Mouse (Mus musculus): ENCODE measurements at regions not wholly inside any gene's neighbourhood (a gene's known extent, or its start where the extent isn't known, plus 50 kb on each side); places are given as distances from the start of the nearest gene placed in this dataset.
A peak's percentile ranks its signal among the peaks of the same experiment; 100 is the strongest.

- Histone ChIP-seq H3K4me1 (no peaks in the 10 kb centered on the region; the same call in 1 of the 2 replicates), H3K27ac (no peak overlapping the region), H3K4me3 (replicated peaks) (no peak overlapping the region), H3K9me3 (no peaks in the 10 kb centered on the region), H3K27me3 (replicated peaks) (no peaks in the 10 kb centered on the region), H3K9ac (no peak overlapping the region), H3K4me2 (no peak overlapping the region), H3K36me3 (no peaks in the 10 kb centered on the region)
- WGBS = 63% methylated on average over 7 of the region's 7 CpGs
- no peak for ATAC-seq (ENCODE audit: insufficient read depth, low FRiP score, low read depth)
These were observed 148.5 kb upstream of the Cops8 start for GRCm38 (mm10) chr1:90454263-90454662.

DNA sequence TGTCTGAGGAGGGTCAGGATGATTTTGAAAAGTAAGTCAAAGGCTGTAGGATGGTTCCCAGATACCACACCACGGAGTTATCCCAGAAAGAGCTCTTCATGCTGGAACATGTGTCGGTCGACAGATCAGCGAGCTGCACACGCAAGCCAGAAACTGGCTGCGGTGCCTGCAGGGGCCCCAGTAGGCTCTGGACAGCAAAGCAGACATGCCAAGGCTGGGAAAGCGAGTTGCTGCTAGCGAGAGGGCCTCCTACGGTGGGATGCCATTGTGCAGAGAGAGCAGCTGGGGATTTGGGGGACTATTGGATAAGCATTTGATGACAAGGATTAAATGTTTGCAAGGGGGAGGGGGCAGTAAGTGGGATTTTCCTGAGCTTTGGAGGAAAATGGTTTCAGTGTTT is 145.4 kb upstream of the Cops8 start:
- H3K36me3 ChIP-seq = no peaks in the 10 kb centered on the region
- H3K4me3 ChIP-seq (replicated peaks) = no peak overlapping the region
- H3K9ac ChIP-seq = no peak overlapping the region
- no peak overlapping the region for H3K4me2 ChIP-seq
- no peak for ATAC-seq (ENCODE audit: insufficient read depth, low FRiP score, low read depth)
- WGBS = 27% methylated on average over 9 of the region's 9 CpGs
- no peak overlapping the region for H3K27ac ChIP-seq
- no peaks in the 10 kb centered on the region; the same call in 1 of the 2 replicates for H3K4me1 ChIP-seq
- H3K9me3 ChIP-seq = no peaks in the 10 kb centered on the region
- no peaks in the 10 kb centered on the region for H3K27me3 ChIP-seq (replicated peaks)

GRCm38 (mm10) chr1:90458176-90458575 is 144.6 kb upstream of the Cops8 start:
- ATAC-seq (ENCODE audit: insufficient read depth, low FRiP score, low read depth) = no peak
- Histone ChIP-seq H3K4me2 (no peak overlapping the region), H3K9me3 (no peaks in the 10 kb centered on the region), H3K27me3 (replicated peaks) (no peaks in the 10 kb centered on the region), H3K4me1 (no peaks in the 10 kb centered on the region; the same call in 1 of the 2 replicates), H3K36me3 (no peaks in the 10 kb centered on the region), H3K9ac (no peak overlapping the region), H3K4me3 (replicated peaks) (no peak overlapping the region), H3K27ac (no peak overlapping the region)
- WGBS = 70% methylated on average over 8 of the region's 8 CpGs

DNA sequence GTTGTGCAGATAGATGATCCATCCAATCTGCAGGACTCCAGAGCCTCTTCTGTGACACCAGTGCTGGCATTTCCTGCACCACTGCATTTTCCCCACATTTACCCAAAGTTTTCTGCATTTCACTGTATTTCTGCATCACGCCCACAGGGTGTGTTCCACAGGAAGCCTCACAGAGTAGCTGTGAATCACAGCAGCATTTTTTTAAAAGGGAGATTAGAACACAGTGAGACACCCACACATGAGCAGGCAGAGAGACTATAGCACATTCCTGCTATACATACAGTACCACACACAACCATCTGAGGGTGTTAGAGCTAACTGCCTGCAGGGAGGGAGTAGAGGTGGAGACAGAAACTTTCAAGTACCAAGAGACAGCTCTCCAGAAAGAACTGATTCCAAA is 141.1 kb upstream of the Cops8 start:
- Histone ChIP-seq H3K4me3 (replicated peaks) (no peak overlapping the region), H3K9ac (no peak overlapping the region), H3K4me1 (0 out of 2 replicates have a peak, but pooled peaks cover 5% of the 10 kb centered on the region), H3K27me3 (replicated peaks) (no peaks in the 10 kb centered on the region), H3K36me3 (no peaks in the 10 kb centered on the region), H3K27ac (no peak overlapping the region), H3K4me2 (no peak overlapping the region), H3K9me3 (no peaks in the 10 kb centered on the region)
- WGBS = 83% methylated on average over 1 of the region's 1 CpGs
- no peak for ATAC-seq (ENCODE audit: insufficient read depth, low FRiP score, low read depth)

- Histone ChIP-seq H3K27ac (no peak overlapping the region), H3K36me3 (no peaks in the 10 kb centered on the region), H3K4me2 (no peak overlapping the region), H3K27me3 (replicated peaks) (no peaks in the 10 kb centered on the region), H3K9me3 (no peaks in the 10 kb centered on the region), H3K4me1 (0 out of 2 replicates have a peak, but pooled peaks cover 5% of the 10 kb centered on the region), H3K4me3 (replicated peaks) (no peak overlapping the region), H3K9ac (no peak overlapping the region)
- ATAC-seq (ENCODE audit: insufficient read depth, low FRiP score, low read depth) = no peak
- WGBS = 40% methylated on average over 6 of the region's 6 CpGs
These were observed 139.5 kb upstream of the Cops8 start for GRCm38 (mm10) chr1:90463302-90463701.

GRCm38 (mm10) chr1:90467646-90468045 is 135.1 kb upstream of the Cops8 start:
- no peak for ATAC-seq (ENCODE audit: insufficient read depth, low FRiP score, low read depth)
- Histone ChIP-seq H3K4me2 (no peak overlapping the region), H3K27me3 (replicated peaks) (no peaks in the 10 kb centered on the region), H3K4me1 (0 out of 2 replicates have a peak, but pooled peaks cover 7% of the 10 kb centered on the region), H3K27ac (no peak overlapping the region), H3K4me3 (replicated peaks) (no peak overlapping the region), H3K36me3 (no peaks in the 10 kb centered on the region), H3K9ac (no peak overlapping the region), H3K9me3 (no peaks in the 10 kb centered on the region)
- 76% methylated on average over 9 of the region's 9 CpGs for WGBS

DNA sequence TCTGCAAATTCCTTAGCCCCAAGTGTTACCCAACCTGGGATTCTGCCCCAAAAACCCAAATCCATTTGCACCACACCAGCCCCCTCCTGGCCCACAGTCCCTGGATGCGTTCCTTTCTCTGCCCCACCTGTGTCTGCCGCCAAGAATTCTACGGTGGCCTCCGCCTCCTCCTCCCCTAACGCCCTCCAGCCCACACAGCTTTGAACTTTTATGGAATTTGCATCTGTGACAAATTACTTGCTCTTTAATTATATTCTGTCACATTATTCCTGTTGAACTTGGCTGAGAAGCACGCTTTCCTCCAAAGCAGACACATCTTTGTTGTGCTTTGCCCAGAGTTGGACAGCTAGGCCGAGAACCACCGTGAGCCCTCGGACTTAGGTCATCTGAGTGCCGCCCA is 131.8 kb upstream of the Cops8 start:
- H3K27me3 ChIP-seq (replicated peaks) = no peaks in the 10 kb centered on the region
- H3K4me2 ChIP-seq = no peak overlapping the region
- no peak overlapping the region for H3K4me3 ChIP-seq (replicated peaks)
- no peak overlapping the region for H3K9ac ChIP-seq
- 0 out of 2 replicates have a peak, but pooled peaks cover 2% of the 10 kb centered on the region for H3K4me1 ChIP-seq
- WGBS = 55% methylated on average over 10 of the region's 10 CpGs
- H3K27ac ChIP-seq = no peak overlapping the region
- no peak for ATAC-seq (ENCODE audit: insufficient read depth, low FRiP score, low read depth)
- no peaks in the 10 kb centered on the region for H3K9me3 ChIP-seq
- no peaks in the 10 kb centered on the region for H3K36me3 ChIP-seq

- H3K9me3 ChIP-seq = no peaks in the 10 kb centered on the region
- no peak overlapping the region for H3K4me3 ChIP-seq (replicated peaks)
- ATAC-seq (ENCODE audit: insufficient read depth, low FRiP score, low read depth) = no peak
- WGBS = 89% methylated on average over 13 of the region's 13 CpGs
- H3K27me3 ChIP-seq (replicated peaks) = no peaks in the 10 kb centered on the region
- H3K9ac ChIP-seq = no peak overlapping the region
- H3K4me2 ChIP-seq = no peak overlapping the region
- peaks cover 9% of the 10 kb centered on the region; the same call in 1 of the 2 replicates for H3K4me1 ChIP-seq
- no peak overlapping the region for H3K27ac ChIP-seq
- no peaks in the 10 kb centered on the region for H3K36me3 ChIP-seq
These were observed 131.0 kb upstream of the Cops8 start for GRCm38 (mm10) chr1:90471806-90472205.

- H3K4me1 ChIP-seq = peaks cover 15% of the 10 kb centered on the region; the same call in 1 of the 2 replicates
- WGBS = 80% methylated on average over 10 of the region's 10 CpGs
These were observed 127.5 kb upstream of the Cops8 start for GRCm38 (mm10) chr1:90475060-90475813.

DNA sequence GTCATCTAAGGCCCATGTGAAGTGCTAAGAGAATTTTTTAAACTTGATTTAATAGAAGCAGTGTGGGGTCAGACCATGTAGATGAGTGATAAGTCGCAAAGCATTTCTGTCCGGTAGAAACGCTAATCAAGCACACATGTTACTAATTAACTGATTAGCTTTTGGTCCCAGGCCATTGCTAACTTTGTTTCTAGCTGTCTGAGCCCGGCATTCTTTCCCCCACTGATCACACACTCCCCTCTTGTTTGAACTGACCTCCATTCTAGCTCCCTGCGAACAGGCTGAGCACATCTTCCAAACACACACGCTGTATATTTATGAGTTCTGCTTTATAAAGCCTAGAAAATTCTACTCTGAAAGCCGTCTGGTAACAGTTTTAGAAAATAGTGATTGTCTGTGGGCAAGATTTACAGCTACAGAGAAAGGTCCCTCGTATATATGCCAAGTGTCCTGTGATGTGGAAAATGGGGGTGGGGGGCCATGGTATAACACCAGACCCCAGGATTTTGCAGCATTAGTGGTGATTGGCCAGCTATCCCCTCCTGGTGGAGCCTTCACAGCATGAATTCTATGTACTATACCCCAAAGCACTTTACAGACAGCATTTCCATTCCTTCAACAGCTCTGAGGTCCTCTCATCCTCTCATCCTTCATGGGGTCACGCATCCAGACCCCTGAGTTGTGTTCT is 126.1 kb upstream of the Cops8 start:
- Histone ChIP-seq H3K9ac (no peak overlapping the region), H3K36me3 (no peaks in the 10 kb centered on the region), H3K4me3 (replicated peaks) (no peak overlapping the region), H3K27ac (peak overlapping the region; percentile 13; the same call in 1 of the 2 replicates), H3K4me1 (peaks cover 13% of the 10 kb centered on the region; the same call in 1 of the 2 replicates), H3K27me3 (replicated peaks) (no peaks in the 10 kb centered on the region), H3K4me2 (no peak overlapping the region), H3K9me3 (no peaks in the 10 kb centered on the region)
- ATAC-seq (ENCODE audit: insufficient read depth, low FRiP score, low read depth) = no peak
- 32% methylated on average over 9 of the region's 9 CpGs for WGBS

More at GRCm38 (mm10) chr1:90475060-90475813, 127.5 kb upstream of the Cops8 start:
- H3K27me3 ChIP-seq (replicated peaks) = no peaks in the 10 kb centered on the region
- H3K9me3 ChIP-seq = no peaks in the 10 kb centered on the region
- H3K4me2 ChIP-seq = no peak overlapping the region
- H3K9ac ChIP-seq = no peak overlapping the region
- no peak overlapping the region for H3K4me3 ChIP-seq (replicated peaks)
- no peaks in the 10 kb centered on the region for H3K36me3 ChIP-seq
- H3K27ac ChIP-seq = no peak overlapping the region
- ATAC-seq (ENCODE audit: insufficient read depth, low FRiP score, low read depth) = no peak

DNA sequence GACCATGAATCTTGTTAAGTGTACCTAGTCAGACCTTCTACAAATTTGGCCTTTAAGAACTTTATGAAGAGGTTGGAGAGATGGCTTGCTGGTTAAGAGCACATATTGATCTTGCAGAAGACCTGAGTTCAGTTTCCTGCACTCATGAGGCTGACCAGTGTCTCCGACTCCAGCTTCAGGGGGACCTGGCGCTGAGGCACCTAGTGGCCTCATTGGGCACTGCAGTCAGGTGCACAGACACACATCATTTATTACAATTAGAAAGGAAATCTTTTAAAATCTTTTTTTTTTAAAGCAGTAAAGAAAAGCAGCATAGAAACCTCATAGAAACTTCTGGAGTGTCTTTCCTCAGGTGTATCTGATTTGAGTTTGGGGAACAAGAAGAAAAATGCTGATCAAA is 123.9 kb upstream of the Cops8 start:
- no peak for ATAC-seq (ENCODE audit: insufficient read depth, low FRiP score, low read depth)
- H3K27me3 ChIP-seq (replicated peaks) = no peaks in the 10 kb centered on the region

DNA sequence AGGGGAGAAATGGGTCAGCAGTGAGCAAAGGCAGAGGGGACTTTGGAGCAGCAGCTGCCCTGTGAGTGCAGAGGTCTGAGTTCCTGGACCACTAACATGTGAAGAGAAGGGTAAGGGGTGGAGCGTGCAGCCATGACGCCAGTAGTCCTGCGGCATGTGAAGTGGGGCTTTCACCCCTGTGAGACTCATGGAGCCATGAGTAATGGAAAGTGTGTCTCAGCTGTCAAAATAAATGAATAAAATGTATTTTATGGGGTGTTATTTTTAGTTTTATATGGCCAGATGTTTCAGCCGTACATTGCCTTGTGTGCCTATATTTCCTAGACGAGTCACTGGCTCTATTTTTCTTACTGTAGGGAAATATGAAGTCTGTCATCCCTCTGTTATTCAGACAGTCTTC is 121.5 kb upstream of the Cops8 start:
- Histone ChIP-seq H3K4me3 (replicated peaks) (no peak overlapping the region), H3K27me3 (replicated peaks) (no peaks in the 10 kb centered on the region), H3K36me3 (no peaks in the 10 kb centered on the region), H3K9me3 (no peaks in the 10 kb centered on the region), H3K9ac (no peak overlapping the region), H3K27ac (no peak overlapping the region), H3K4me1 (peaks cover 14% of the 10 kb centered on the region; the same call in 1 of the 2 replicates), H3K4me2 (no peak overlapping the region)
- no peak for ATAC-seq (ENCODE audit: insufficient read depth, low FRiP score, low read depth)
- 62% methylated on average over 5 of the region's 5 CpGs for WGBS

More for the DNA sequence above, 123.9 kb upstream of the Cops8 start:
- H3K9ac ChIP-seq = no peak overlapping the region
- peaks cover 13% of the 10 kb centered on the region; the same call in 1 of the 2 replicates for H3K4me1 ChIP-seq
- no peak overlapping the region for H3K27ac ChIP-seq
- no peak overlapping the region for H3K4me2 ChIP-seq
- H3K9me3 ChIP-seq = no peaks in the 10 kb centered on the region
- 91% methylated on average over 2 of the region's 2 CpGs for WGBS
- no peak overlapping the region for H3K4me3 ChIP-seq (replicated peaks)
- no peaks in the 10 kb centered on the region for H3K36me3 ChIP-seq
